Mouse (Mus musculus) colon, adult 2 months (tissue): ENCODE data around the gene Cep57l1. TPM values are rescaled to one million over a fixed set of nuclear protein-coding genes. Genes with fewer than 3 reads are reported as not detected.

Experiments used
- polyA plus RNA-seq: library from polyadenylated mRNA; depleted of rRNA; stranded (reverse); fragments of >200 nt; gene quantifications from 2 replicates; pipeline ENCODE4 v1.2.3, GENCODE M21; 2012; rRNA removed

The Cep57l1 gene
- 0.79 and 0.93 TPM in 2 replicates for polyA plus RNA-seq

DNA sequence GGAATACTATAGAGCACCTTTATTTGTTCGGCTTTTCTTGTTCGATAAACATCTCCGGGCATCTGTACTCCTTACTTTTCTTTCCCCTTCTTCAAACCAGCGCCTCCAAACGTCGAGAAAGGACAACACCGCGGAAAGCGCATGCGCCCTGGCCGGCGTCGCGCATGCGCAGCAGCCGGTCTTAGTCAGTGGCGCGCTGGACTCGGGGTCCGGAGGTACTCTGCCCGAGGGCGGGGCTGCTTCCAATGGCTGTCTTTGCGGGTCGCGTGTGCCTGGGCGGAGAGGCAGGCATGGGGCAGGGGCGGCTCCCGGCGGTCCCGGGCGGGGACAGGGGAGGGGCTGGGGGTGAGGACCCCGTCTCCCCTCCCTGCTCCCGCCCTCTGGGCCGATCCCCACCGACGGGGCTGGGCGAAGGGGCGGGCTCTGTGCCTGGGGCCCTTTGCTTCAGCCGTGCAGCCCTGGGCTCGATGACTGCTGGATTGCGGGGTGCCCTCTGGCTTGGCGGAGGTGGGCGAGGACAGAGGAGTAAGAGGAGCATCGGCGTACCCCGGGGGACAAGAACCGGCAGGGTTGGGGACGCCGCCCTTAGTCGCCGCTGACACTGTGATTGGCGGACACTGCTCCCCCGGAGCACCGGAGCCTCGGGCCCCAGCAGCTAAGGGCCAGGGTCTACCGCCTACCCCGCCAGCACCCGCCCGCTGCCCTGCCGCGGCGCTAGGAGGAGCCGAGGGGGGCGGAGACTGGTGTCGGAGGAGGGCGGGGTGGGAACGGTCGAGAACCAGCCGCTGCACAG lies at the start of gene Cep57l1, which contains the start of gene Sesn1:
Gene Cep57l1 (minus strand): TSS at position 101 of the 793 bp plus-strand sequence.
Gene Sesn1 (plus strand): TSS at position 165 of the 793 bp plus-strand sequence.

DNA sequence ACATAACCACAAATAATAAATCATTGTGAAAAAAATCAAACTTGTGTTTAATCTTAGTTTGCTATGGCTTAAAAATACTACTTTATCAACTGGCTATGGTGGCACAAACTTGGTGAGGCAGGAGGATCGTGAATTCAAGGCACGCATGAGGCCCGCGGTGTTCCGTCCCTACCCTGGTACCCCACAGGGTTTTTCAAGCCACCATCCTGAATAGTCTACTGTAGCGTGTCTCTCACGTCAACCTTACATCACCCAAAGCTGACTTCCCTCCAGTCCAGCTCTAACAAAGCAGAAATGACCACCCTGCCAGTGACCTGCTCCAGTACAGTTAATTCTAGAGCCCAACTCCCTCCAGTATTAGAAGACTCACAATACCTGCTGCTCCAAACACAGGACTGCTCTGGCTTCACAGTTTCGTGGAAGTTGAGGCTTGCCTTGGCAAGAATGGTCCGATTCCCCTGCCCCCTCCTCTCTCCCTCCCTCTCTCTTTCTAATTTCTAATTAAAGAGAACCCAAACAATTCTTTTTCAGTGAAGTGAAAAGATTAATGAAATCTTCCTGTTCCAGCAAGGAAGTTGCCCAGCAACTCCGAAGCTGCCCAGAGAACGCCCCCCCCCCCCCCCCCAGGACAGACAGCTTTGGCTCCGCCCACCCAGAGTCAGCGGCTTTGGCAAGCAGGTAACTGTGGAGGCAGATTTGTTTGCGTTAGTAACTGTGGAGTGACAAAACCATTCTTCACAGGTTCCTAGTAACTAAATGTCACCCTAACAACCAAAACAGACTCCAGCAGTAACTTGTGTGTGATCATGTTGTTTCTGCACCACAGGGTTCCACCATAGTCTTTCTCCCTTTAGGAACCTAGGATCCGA lies 93.4 kb downstream of the Cep57l1 start, which contains the start of gene Ccdc162:
Gene Ccdc162 (minus strand): TSS at position 606 of the 869 bp plus-strand sequence.

Other genes with a start within 250 kb of the Cep57l1 start
- gene Ccdc162, start 93.2 kb downstream of the Cep57l1 start, polyA plus RNA-seq, result 0.31 and 0.55 TPM in 2 replicates
- gene Sesn1, start 64 bp upstream of the Cep57l1 start, polyA plus RNA-seq, result 8.0 and 8.1 TPM in 2 replicates
- 0.50 and 0.68 TPM in 2 replicates for gene Armc2, start 208.6 kb upstream of the Cep57l1 start, polyA plus RNA-seq